Mouse (Mus musculus): ENCODE data around the gene Gimap9. TPM values are rescaled to one million over a fixed set of nuclear protein-coding genes. Genes with fewer than 3 reads are reported as not detected.
A peak's percentile ranks its signal among the peaks of the same experiment; 100 is the strongest.

Gimap9 gene
- polyA plus RNA-seq, 1 experiment from 2014 or later = 3.7 TPM

DNA sequence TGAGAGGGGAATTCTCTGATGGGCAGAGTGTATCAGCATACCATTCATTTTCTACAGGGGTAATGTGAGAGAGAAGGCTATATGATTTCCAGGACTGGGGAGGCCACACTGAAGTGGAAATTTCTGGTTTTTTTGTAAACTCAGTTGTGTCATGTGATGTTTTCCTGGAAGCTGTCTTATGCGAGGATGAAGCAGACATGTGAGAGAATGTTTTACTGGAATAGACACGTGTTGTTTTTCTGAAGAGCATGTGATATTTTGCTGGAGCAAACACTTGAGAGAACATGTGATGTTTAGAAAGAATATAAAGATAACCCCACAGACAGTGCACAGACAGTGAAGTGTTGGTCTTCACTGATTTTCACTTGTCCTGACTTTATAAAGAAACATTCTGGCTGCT is 37.4 kb upstream of the Gimap9 start:
- Histone ChIP-seq H3K4me2 (replicated peaks) (no peak overlapping the region), H3K9me3 (replicated peaks) (no peaks in the 10 kb centered on the region), H3K36me3 (no peaks in the 10 kb centered on the region), H3K27me3 (no peaks in the 10 kb centered on the region), H3K4me1 (no peaks in the 10 kb centered on the region; the same call in 1 of the 2 replicates), H3K4me3 (no peak overlapping the region), H3K9ac (no peak overlapping the region), H3K27ac (no peak overlapping the region)
- ATAC-seq (ENCODE audit: low FRiP score) = no peak
- WGBS = 79% methylated on average over 2 of the region's 2 CpGs

GRCm38 (mm10) chr6:48641391-48641790 is 34.5 kb upstream of the Gimap9 start:
- no peak for ATAC-seq (ENCODE audit: low FRiP score)
- Histone ChIP-seq H3K9ac (no peak overlapping the region), H3K4me2 (replicated peaks) (no peak overlapping the region), H3K4me1 (no peaks in the 10 kb centered on the region; the same call in 1 of the 2 replicates), H3K4me3 (no peak overlapping the region), H3K27me3 (no peaks in the 10 kb centered on the region), H3K27ac (no peak overlapping the region), H3K9me3 (replicated peaks) (no peaks in the 10 kb centered on the region), H3K36me3 (no peaks in the 10 kb centered on the region)
- WGBS = 74% methylated on average over 6 of the region's 6 CpGs

DNA sequence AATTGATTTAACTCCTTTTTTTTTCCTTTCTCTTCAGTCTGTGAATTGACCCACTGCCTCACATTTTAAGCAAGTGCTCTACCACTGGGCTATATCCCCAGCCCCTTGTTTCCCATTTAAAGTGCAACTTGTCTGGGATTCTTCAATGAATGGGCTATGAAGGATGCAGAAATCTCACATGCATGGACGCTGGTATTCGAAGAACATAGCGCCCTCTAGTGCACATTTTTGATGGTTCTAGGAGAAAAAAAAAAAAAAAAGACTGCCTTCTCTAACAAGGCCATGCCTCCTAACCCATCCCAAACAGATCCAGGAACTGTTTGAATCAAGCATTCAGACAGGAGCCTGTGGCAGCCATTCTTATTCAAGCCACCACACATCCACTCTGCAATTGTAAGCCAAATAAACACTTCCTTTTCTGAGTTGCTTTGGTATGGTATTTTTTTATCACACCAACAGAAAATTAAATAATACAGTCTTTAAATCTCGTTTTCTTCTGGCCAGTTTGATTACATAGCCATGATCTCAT is 33.1 kb upstream of the Gimap9 start:
- H3K9me3 ChIP-seq (replicated peaks) = no peaks in the 10 kb centered on the region
- H3K27ac ChIP-seq = no peak overlapping the region
- H3K4me1 ChIP-seq = no peaks in the 10 kb centered on the region; the same call in 1 of the 2 replicates
- no peaks in the 10 kb centered on the region for H3K27me3 ChIP-seq
- H3K4me3 ChIP-seq = no peak overlapping the region
- WGBS = 24% methylated on average over 4 of the region's 4 CpGs
- 0 out of 2 replicates have a peak, but pooled peaks have one; percentile 16 for ATAC-seq (ENCODE audit: low FRiP score)
- no peaks in the 10 kb centered on the region for H3K36me3 ChIP-seq
- H3K9ac ChIP-seq = no peak overlapping the region
- no peak overlapping the region for H3K4me2 ChIP-seq (replicated peaks)

DNA sequence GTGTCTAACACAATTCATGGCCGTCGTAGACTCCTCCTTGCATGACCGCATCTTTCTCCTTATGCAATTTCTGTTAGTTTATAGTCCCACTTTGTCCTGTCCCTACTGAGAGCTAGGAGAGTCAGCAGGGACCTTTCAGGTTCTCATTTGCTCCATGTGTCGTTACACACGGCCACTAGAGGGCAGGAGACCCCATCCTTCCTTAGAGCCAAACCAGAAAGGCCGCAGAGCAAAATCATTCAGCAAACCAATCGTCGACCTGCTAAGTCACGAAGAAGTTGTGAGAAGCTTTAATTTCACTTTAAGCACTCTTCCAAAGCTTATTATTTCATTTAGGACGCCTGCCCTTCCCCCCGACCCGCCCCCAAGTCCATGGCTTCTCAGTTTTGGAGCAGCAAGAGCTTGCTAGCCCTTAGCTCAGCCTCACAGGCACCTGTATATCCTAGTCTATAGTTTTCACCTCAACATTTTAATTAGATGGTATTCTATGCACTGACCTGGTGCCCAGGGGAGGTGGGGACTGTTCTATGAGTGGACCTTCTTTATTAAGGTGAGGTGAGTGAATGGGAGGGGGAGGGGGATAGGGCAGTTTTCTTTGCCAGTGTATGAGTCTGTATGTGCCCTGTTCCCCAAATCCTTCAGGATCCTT is 30.1 kb upstream of the Gimap9 start:
- no peak overlapping the region for H3K4me3 ChIP-seq
- no peaks in the 10 kb centered on the region for H3K36me3 ChIP-seq
- ATAC-seq (ENCODE audit: low FRiP score) = no peak

GRCm38 (mm10) chr6:48646309-48646690 is 29.6 kb upstream of the Gimap9 start:
- 84% methylated on average over 4 of the region's 4 CpGs for WGBS
- no peaks in the 10 kb centered on the region for H3K9me3 ChIP-seq (replicated peaks)
- no peak overlapping the region for H3K27ac ChIP-seq
- no peaks in the 10 kb centered on the region for H3K27me3 ChIP-seq
- H3K4me3 ChIP-seq = no peak overlapping the region
- H3K36me3 ChIP-seq = no peaks in the 10 kb centered on the region
- no peaks in the 10 kb centered on the region for H3K4me1 ChIP-seq
- H3K4me2 ChIP-seq (replicated peaks) = no peak overlapping the region
- no peak overlapping the region for H3K9ac ChIP-seq
- no peak for ATAC-seq (ENCODE audit: low FRiP score)

More for the DNA sequence above, 30.1 kb upstream of the Gimap9 start:
- Histone ChIP-seq H3K9ac (no peak overlapping the region), H3K27ac (no peak overlapping the region), H3K27me3 (no peaks in the 10 kb centered on the region), H3K4me1 (no peaks in the 10 kb centered on the region), H3K4me2 (replicated peaks) (no peak overlapping the region), H3K9me3 (replicated peaks) (no peaks in the 10 kb centered on the region)
- WGBS = 13% methylated on average over 12 of the region's 12 CpGs

DNA sequence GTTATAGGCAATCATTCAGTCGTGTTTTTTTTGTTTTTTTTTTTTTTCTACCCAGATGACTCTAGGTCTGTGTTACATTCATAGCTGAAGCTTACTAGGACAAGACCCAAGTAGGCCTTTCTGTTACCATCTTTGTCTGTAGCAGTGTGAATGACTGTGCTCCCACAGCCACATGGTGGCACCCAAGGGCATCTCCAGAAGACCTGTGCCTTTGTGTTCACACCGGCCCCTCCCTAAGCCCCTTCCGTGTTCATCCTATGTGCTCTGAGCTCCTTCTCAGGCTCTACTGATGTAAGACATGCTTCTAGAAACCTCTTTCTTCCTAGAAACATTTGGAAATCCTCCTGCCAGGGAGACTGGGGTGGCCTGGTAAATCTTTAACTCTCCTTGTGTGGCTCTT is 28.9 kb upstream of the Gimap9 start, which contains the start of gene Gimap8:
Gene Gimap8, plus strand, starts transcription at position 240 of the 400 bp plus-strand sequence.
- no peak; the same call in 1 of the 2 replicates for ATAC-seq (ENCODE audit: low FRiP score)
- H3K9me3 ChIP-seq (replicated peaks) = no peaks in the 10 kb centered on the region
- WGBS = 38% methylated on average over 3 of the region's 3 CpGs
- H3K27ac ChIP-seq = no peak within 1 kb of the TSS
- H3K4me1 ChIP-seq = no peaks in the 10 kb centered on the region
- H3K9ac ChIP-seq = no peak within 1 kb of the TSS
- no peak within 1 kb of the TSS for H3K4me2 ChIP-seq (replicated peaks)
- no peak within 1 kb of the TSS for H3K4me3 ChIP-seq
- no peaks in the 10 kb centered on the region for H3K27me3 ChIP-seq
- no peaks in the 10 kb centered on the region for H3K36me3 ChIP-seq

DNA sequence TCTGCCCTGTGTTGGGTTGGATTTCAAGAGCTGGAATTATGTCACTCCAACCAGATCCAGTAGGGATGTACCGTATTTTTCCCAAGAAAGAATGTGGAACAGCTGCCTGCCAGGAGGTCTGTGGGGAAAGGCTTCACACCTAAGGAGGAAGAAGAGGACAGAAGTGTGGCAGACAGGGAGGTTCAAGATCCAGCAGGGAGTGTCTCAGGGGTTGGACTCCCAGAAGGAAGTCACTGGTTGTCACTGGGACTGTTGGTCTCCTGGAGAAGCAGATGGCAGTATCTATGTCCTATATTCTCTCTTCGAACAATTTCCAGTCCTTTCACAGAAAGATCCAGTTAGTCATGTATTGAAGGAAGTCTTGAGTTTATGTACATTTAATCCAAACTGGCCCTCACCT is 28.3 kb upstream of the Gimap9 start:
- no peaks in the 10 kb centered on the region for H3K36me3 ChIP-seq
- no peak overlapping the region for H3K4me3 ChIP-seq
- H3K27me3 ChIP-seq = no peaks in the 10 kb centered on the region
- H3K4me2 ChIP-seq (replicated peaks) = no peak overlapping the region
- no peak overlapping the region for H3K9ac ChIP-seq
- ATAC-seq (ENCODE audit: low FRiP score) = no peak
- 87% methylated on average over 2 of the region's 2 CpGs for whole genome bisulfite sequencing
- H3K9me3 ChIP-seq (replicated peaks) = no peaks in the 10 kb centered on the region
- H3K4me1 ChIP-seq = no peaks in the 10 kb centered on the region
- no peak overlapping the region for H3K27ac ChIP-seq

DNA sequence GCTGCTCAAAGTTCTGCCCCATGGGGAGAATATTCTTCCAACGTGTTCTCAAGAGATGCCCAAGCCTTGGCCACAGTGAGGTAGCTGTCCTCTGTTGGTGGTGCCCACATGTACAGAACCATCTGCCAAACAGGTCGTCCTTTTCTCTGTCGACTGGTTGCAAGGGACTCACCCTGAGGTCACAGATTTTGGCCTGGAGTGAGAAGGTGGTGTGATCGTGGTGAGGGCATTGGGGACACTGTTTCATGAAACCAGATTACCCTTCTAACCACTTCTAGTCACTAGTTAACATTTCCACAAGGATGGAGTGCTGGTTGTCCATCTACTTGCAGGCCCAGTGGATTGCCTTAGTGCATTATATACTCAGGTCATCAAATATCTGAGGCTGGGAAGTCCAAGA is 27.1 kb upstream of the Gimap9 start:
- 87% methylated on average over 4 of the region's 4 CpGs for WGBS
- H3K4me3 ChIP-seq = no peak overlapping the region
- no peak overlapping the region for H3K9ac ChIP-seq
- H3K4me2 ChIP-seq (replicated peaks) = no peak overlapping the region
- no peaks in the 10 kb centered on the region for H3K36me3 ChIP-seq
- H3K27me3 ChIP-seq = no peaks in the 10 kb centered on the region
- no peaks in the 10 kb centered on the region for H3K4me1 ChIP-seq
- no peak for ATAC-seq (ENCODE audit: low FRiP score)
- no peaks in the 10 kb centered on the region for H3K9me3 ChIP-seq (replicated peaks)
- no peak overlapping the region for H3K27ac ChIP-seq

DNA sequence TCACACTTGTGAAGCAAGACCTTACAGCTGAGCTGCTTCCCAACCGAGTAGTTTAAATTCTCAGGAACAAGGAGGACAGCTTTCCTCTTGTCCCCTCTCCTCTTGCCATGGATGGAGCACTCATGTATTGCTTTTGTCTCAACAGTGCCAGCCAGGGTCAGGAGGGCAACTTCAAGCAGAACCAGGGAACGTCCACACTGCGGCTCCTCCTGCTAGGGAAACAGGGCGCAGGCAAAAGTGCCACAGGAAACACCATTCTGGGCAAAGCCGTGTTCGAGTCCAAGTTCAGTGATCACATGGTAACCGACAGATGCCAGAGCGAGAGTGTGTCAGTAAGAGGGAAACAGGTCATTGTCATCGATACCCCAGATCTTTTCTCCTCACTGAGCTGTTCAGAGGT is 25.9 kb upstream of the Gimap9 start:
- WGBS = 91% methylated on average over 9 of the region's 9 CpGs
- H3K27ac ChIP-seq = no peak overlapping the region
- no peak overlapping the region for H3K4me2 ChIP-seq (replicated peaks)
- H3K9ac ChIP-seq = no peak overlapping the region
- H3K9me3 ChIP-seq (replicated peaks) = no peaks in the 10 kb centered on the region
- H3K4me3 ChIP-seq = no peak overlapping the region
- H3K27me3 ChIP-seq = no peaks in the 10 kb centered on the region
- no peaks in the 10 kb centered on the region for H3K36me3 ChIP-seq
- H3K4me1 ChIP-seq = no peaks in the 10 kb centered on the region
- ATAC-seq (ENCODE audit: low FRiP score) = no peak

DNA sequence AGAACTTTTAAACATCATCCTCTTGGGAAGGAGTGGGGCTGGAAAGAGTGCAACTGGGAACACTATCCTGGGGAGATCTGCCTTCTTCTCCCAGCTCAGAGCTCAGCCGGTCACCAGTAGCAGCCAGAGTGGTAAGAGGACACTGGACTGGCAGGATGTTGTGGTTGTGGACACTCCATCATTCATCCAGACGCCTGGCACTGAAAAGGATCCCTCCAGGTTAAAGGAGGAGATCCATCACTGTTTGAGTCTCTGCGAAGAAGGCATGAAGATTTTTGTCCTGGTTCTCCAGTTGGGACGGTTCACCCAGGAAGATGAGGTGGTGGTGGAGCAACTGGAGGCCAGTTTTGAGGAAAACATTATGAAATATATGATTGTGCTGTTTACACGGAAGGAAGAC is 17.2 kb upstream of the Gimap9 start:
- Histone ChIP-seq H3K27me3 (no peaks in the 10 kb centered on the region), H3K4me2 (replicated peaks) (no peak overlapping the region), H3K36me3 (no peaks in the 10 kb centered on the region), H3K9ac (no peak overlapping the region), H3K9me3 (replicated peaks) (no peaks in the 10 kb centered on the region), H3K4me3 (no peak overlapping the region), H3K27ac (no peak overlapping the region), H3K4me1 (no peaks in the 10 kb centered on the region)
- WGBS = 84% methylated on average over 5 of the region's 5 CpGs
- no peak for ATAC-seq (ENCODE audit: low FRiP score)

- H3K4me3 ChIP-seq = no peak overlapping the region
- no peak overlapping the region for H3K27ac ChIP-seq
- no peak overlapping the region for H3K4me2 ChIP-seq (replicated peaks)
- no peaks in the 10 kb centered on the region for H3K4me1 ChIP-seq
- H3K36me3 ChIP-seq = no peaks in the 10 kb centered on the region
- no peaks in the 10 kb centered on the region for H3K27me3 ChIP-seq
- WGBS = 95% methylated on average over 4 of the region's 4 CpGs
- ATAC-seq (ENCODE audit: low FRiP score) = no peak
- no peak overlapping the region for H3K9ac ChIP-seq
- no peaks in the 10 kb centered on the region for H3K9me3 ChIP-seq (replicated peaks)
These were observed 11.2 kb upstream of the Gimap9 start for GRCm38 (mm10) chr6:48664750-48665149.

DNA sequence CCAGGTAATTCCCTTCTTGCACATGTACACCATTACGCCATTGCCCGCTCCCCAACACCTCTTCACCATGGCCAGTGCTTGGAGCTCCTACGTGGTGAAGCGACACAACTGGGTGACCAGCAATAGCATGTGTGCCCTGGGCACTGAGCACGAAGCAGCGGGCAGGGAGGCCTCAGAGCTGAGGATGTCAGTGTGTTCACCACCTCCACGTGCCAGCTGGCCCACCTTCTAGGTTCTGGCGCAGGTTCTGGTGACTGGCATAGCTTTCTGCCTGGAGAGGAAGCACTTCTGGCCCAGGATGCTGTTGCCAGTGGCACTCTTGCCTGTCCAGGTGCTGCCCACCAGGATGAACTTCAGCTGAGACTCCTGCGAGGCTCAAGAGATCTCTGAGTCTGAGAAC is 10.5 kb upstream of the Gimap9 start:
- Histone ChIP-seq H3K4me2 (replicated peaks) (no peak overlapping the region), H3K4me1 (no peaks in the 10 kb centered on the region), H3K27me3 (no peaks in the 10 kb centered on the region), H3K4me3 (no peak overlapping the region), H3K9me3 (replicated peaks) (no peaks in the 10 kb centered on the region), H3K27ac (no peak overlapping the region), H3K36me3 (no peaks in the 10 kb centered on the region), H3K9ac (no peak overlapping the region)
- ATAC-seq (ENCODE audit: low FRiP score) = no peak
- 90% methylated on average over 9 of the region's 9 CpGs for WGBS

- ATAC-seq (ENCODE audit: low FRiP score) = no peak
- Histone ChIP-seq H3K27ac (no peak overlapping the region), H3K27me3 (no peaks in the 10 kb centered on the region), H3K4me3 (no peak overlapping the region), H3K4me1 (no peaks in the 10 kb centered on the region), H3K36me3 (no peaks in the 10 kb centered on the region), H3K9ac (no peak overlapping the region), H3K4me2 (replicated peaks) (no peak overlapping the region), H3K9me3 (replicated peaks) (no peaks in the 10 kb centered on the region)
- 63% methylated on average over 7 of the region's 7 CpGs for WGBS
These were observed 9.8 kb upstream of the Gimap9 start for GRCm38 (mm10) chr6:48666159-48666586.

All from hindbrain, embryonic 12.5 days (tissue).